Mouse (Mus musculus) CH12.LX (cell line): ENCODE measurements around the gene Gm10964.

Experiments
- BHLHE40 ChIP-seq: IDR thresholded peaks from 2 replicates; pipeline ENCODE4 v1.6.1; 2011; ENCODE audit warnings: mild to moderate bottlenecking, low read depth, low read length, improper control_type of control experiment
- CHD1 ChIP-seq: IDR thresholded peaks from 2 replicates; pipeline ENCODE4 v1.6.1; 2012; ENCODE audit warnings: low read depth, low read length, improper control_type of control experiment, inconsistent platforms
- CTCF ChIP-seq, 2 experiments: IDR thresholded peaks in 1 of 2; conservative IDR thresholded peaks in 1 of 2; 2 replicates each; pipeline ENCODE4 v1.5.1; 2011 to 2012; ENCODE audit warnings: low read depth in 2 of 2, low read length in 2 of 2, improper control_type of control experiment in 1 of 2, inconsistent platforms in 1 of 2, mild to moderate bottlenecking in 1 of 2, moderate library complexity in 1 of 2
- E2F4 ChIP-seq: IDR thresholded peaks from 2 replicates; pipeline ENCODE4 v1.6.1; 2011; ENCODE audit warnings: low read depth, low read length, improper control_type of control experiment; ENCODE audit not compliant: insufficient replicate concordance
- ELF1 ChIP-seq: IDR thresholded peaks from 2 replicates; pipeline ENCODE4 v1.6.1; 2014; ENCODE audit warnings: low read depth, mild to moderate bottlenecking, inconsistent platforms, low read length, improper control_type of control experiment
- EP300 ChIP-seq: IDR thresholded peaks from 2 replicates; pipeline ENCODE4 v1.6.1; 2011; ENCODE audit warnings: low read length, improper control_type of control experiment
- JUN ChIP-seq: IDR thresholded peaks from 2 replicates; pipeline ENCODE4 v1.6.1; 2011; ENCODE audit warnings: low read depth, mild to moderate bottlenecking, low read length, improper control_type of control experiment, moderate library complexity; ENCODE audit not compliant: insufficient read depth
- MAX ChIP-seq: IDR thresholded peaks from 2 replicates; pipeline ENCODE4 v1.6.1; 2011; ENCODE audit warnings: low read length, improper control_type of control experiment
- MEF2A ChIP-seq: IDR thresholded peaks from 2 replicates; pipeline ENCODE4 v1.6.1; 2014; ENCODE audit warnings: low read depth, mild to moderate bottlenecking, inconsistent platforms, low read length, improper control_type of control experiment, borderline replicate concordance
- MYC ChIP-seq: IDR thresholded peaks from 2 replicates; pipeline ENCODE4 v1.6.1; 2011; ENCODE audit warnings: low read depth, mild to moderate bottlenecking, improper control_type of control experiment, low read length
- NRF1 ChIP-seq: IDR thresholded peaks from 2 replicates; pipeline ENCODE4 v1.6.1; 2014; ENCODE audit warnings: low read depth, mild to moderate bottlenecking, inconsistent platforms, low read length, improper control_type of control experiment, moderate library complexity
- PAX5 ChIP-seq: IDR thresholded peaks from 2 replicates; pipeline ENCODE4 v1.6.1; 2012; ENCODE audit warnings: low read length, inconsistent platforms, mixed read lengths
- POLR2A ChIP-seq: IDR thresholded peaks from 2 replicates; pipeline ENCODE4 v1.6.1; 2011; ENCODE audit warnings: low read depth, mild to moderate bottlenecking, improper control_type of control experiment, low read length
- USF2 ChIP-seq: conservative IDR thresholded peaks from 2 replicates; pipeline ENCODE4 v1.6.1; 2011; ENCODE audit warnings: low read depth, low read length, improper control_type of control experiment

GRCm38 (mm10) chr3:103780777-103781176 is 41.6 kb downstream of the Gm10964 start:
- TF ChIP-seq MAX, result no peak
- TF ChIP-seq CTCF (conservative IDR thresholded peaks at IDR 0.05 in 1 of 2, IDR thresholded peaks at IDR 0.05 in 1 of 2; ENCODE audit: low read depth in 2 of 2, low read length in 2 of 2), result no peak
- TF ChIP-seq MYC, result no peak
- no peak for TF ChIP-seq USF2
- TF ChIP-seq EP300, result no peak
- TF ChIP-seq CHD1, result no peak
- TF ChIP-seq BHLHE40, result peak; percentile 42
- no peak for TF ChIP-seq ELF1
- TF ChIP-seq JUN, result no peak
- TF ChIP-seq POLR2A, result no peak
- TF ChIP-seq PAX5, result no peak
- no peak for TF ChIP-seq MEF2A
- no peak for TF ChIP-seq NRF1
- TF ChIP-seq E2F4, result no peak
